Mouse (Mus musculus) gastrocnemius, postnatal 36 days (tissue): ENCODE measurements around the gene BC025920. TPM values are rescaled to one million over a fixed set of nuclear protein-coding genes. Genes with fewer than 3 reads are reported as not detected.
A peak's percentile ranks its signal among the peaks of the same experiment; 100 is the strongest.
"Not testable (repeated sequence)": the region's sequence is repeated elsewhere in the genome, so short reads cannot be mapped to it uniquely, and the experiment has no call there.

Experiments used
- DNase-seq, 2 experiments: peaks; one replicate each; pipeline ENCODE4 v3.0.0; 2022
- intact Hi-C: fragments of 180-260 bp; cut with DNase I; formaldehyde crosslinking; loops from one replicate; pipeline ENCODE4 v1.15.1; 2025
- total RNA-seq, 2 experiments: library from RNA; stranded (reverse); gene quantifications; 2 replicates each; pipeline ENCODE4 v1.2.3; 2021

The BC025920 gene
- total RNA-seq, 2 experiments from 2014 or later, result 2.3 TPM

- intact Hi-C loops, result no loop called here
- no peak for DNase-seq
Observed at GRCm38 (mm10) chr10:81636338-81636737, 30.3 kb downstream of the BC025920 start.

GRCm38 (mm10) chr10:81638101-81638500 lies 32.0 kb downstream of the BC025920 start:
- DNase-seq, result no peak
- intact Hi-C loops, result no loop called here

GRCm38 (mm10) chr10:81640825-81641224 lies 34.8 kb downstream of the BC025920 start:
- DNase-seq, intact Hi-C loops: not testable (repeated sequence)

- peak in 1 of 2 experiments; percentile 8 for DNase-seq
- intact Hi-C loops, result no loop called here
Observed at GRCm38 (mm10) chr10:81641566-81641965, 35.5 kb downstream of the BC025920 start.

- intact Hi-C loops, result loop anchor here (2.0 kb wide), 1 partner anchor 13 kb away; the partner anchor contains the start of gene Ankrd24
- no peak for DNase-seq
Observed at GRCm38 (mm10) chr10:81641978-81642647, 36.0 kb downstream of the BC025920 start.

GRCm38 (mm10) chr10:81642648-81643448 lies 36.8 kb downstream of the BC025920 start:
- no peak for DNase-seq
- intact Hi-C loops, result loop anchor here (2.0 kb wide), 1 partner anchor 14 kb away; the partner anchor contains the start of gene Ankrd24

GRCm38 (mm10) chr10:81643449-81644055 lies 37.5 kb downstream of the BC025920 start:
- intact Hi-C loops, result loop anchor here (2.0 kb wide), 1 partner anchor 15 kb away; the partner anchor contains the start of gene Ankrd24
- peak; percentile 91 to 95 for DNase-seq

GRCm38 (mm10) chr10:81644162-81644561 lies 38.1 kb downstream of the BC025920 start:
- DNase-seq, result no peak

GRCm38 (mm10) chr10:81644716-81645115 lies 38.6 kb downstream of the BC025920 start:
- no peak for DNase-seq
- intact Hi-C loops, result no loop called here

More at GRCm38 (mm10) chr10:81644162-81644561, 38.1 kb downstream of the BC025920 start:
- intact Hi-C loops, result no loop called here

GRCm38 (mm10) chr10:81645391-81645790 lies 39.3 kb downstream of the BC025920 start:
- intact Hi-C loops, result no loop called here
- no peak for DNase-seq

- intact Hi-C loops, result no loop called here
- DNase-seq, result no peak
Observed at GRCm38 (mm10) chr10:81646015-81646555, 40.0 kb downstream of the BC025920 start.

- intact Hi-C loops, result not testable (repeated sequence)
- peak; percentile 79 to 81 for DNase-seq
Observed at GRCm38 (mm10) chr10:81648803-81649775, 43.0 kb downstream of the BC025920 start, which contains the start of gene Gm10778. Gm10778 (plus strand) TSS chr10:81649059.

- no peak for DNase-seq
Observed at GRCm38 (mm10) chr10:81655178-81655577, 49.1 kb downstream of the BC025920 start.

GRCm38 (mm10) chr10:81656174-81656573 lies 50.1 kb downstream of the BC025920 start:
- DNase-seq, result no peak
- intact Hi-C loops, result loop anchor here (10.0 kb wide), 1 partner anchor 349 kb away; no protein-coding TSS in a partner anchor

More at GRCm38 (mm10) chr10:81655178-81655577, 49.1 kb downstream of the BC025920 start:
- intact Hi-C loops, result loop anchor here (10.0 kb wide), 1 partner anchor 350 kb away; no protein-coding TSS in a partner anchor

Other genes with a start within 250 kb of the BC025920 start
- 1 to 10 TPM; 2.2 to 2.6 TPM for gene Mfsd12, start 248.8 kb upstream of the BC025920 start, total RNA-seq
- under 1 TPM; 0.37 to 0.41 TPM for gene 4930404N11Rik, start 240.5 kb upstream of the BC025920 start, total RNA-seq
- gene Fzr1, start 227.8 kb upstream of the BC025920 start, total RNA-seq, result 10 to 100 TPM; 14.2 to 15.9 TPM
- 10 to 100 TPM; 36.5 to 42.5 TPM for gene Dohh, start 221.8 kb upstream of the BC025920 start, total RNA-seq
- 1 to 10 TPM in 1 of 2 experiments, under 1 TPM in 1; 0.89 to 1.2 TPM for gene Gm48551, start 221.8 kb upstream of the BC025920 start, total RNA-seq
- gene Gm48552, start 217.3 kb upstream of the BC025920 start, total RNA-seq, result under 1 TPM; 0.59 to 0.77 TPM
- under 1 TPM; 0.37 to 0.38 TPM for gene Smim24, start 213.2 kb upstream of the BC025920 start, total RNA-seq
- 100 to 1,000 TPM; 219 to 237 TPM for gene Nfic, start 150.6 kb upstream of the BC025920 start, total RNA-seq
- gene Celf5, start 123.6 kb upstream of the BC025920 start, total RNA-seq, result not detected
- gene Ncln, start 109.9 kb upstream of the BC025920 start, total RNA-seq, result 10 to 100 TPM; 42.1 to 44.9 TPM
- 1 to 10 TPM in 1 of 2 experiments, under 1 TPM in 1; 0.46 to 1.5 TPM for gene S1pr4, start 106.1 kb upstream of the BC025920 start, total RNA-seq
- gene Gna15, start 82.0 kb upstream of the BC025920 start, total RNA-seq, result under 1 TPM in 1 of 2 experiments, not detected in 1; 0.20 TPM
- gene Gna11, start 61.1 kb upstream of the BC025920 start, total RNA-seq, result 10 to 100 TPM; 23.6 TPM
- 100 to 1,000 TPM; 847 to 848 TPM for gene Aes, start 46.8 kb upstream of the BC025920 start, total RNA-seq
- gene Tle2, start 31.7 kb upstream of the BC025920 start, total RNA-seq, result 1 to 10 TPM; 4.4 to 4.7 TPM
- 1 to 10 TPM; 4.2 to 4.9 TPM for gene Tle6, start 5.2 kb upstream of the BC025920 start, total RNA-seq
- gene Sirt6, start 21.5 kb downstream of the BC025920 start, total RNA-seq, result 1 to 10 TPM; 3.5 to 4.1 TPM
- 1 to 10 TPM; 7.0 to 8.7 TPM for gene Ankrd24, start 22.3 kb downstream of the BC025920 start, total RNA-seq
- 1 to 10 TPM; 1.2 to 1.6 TPM for gene Gm10778, start 42.8 kb downstream of the BC025920 start, total RNA-seq
- 1 to 10 TPM; 4.4 to 6.0 TPM for gene Zfp433, start 98.6 kb downstream of the BC025920 start, total RNA-seq
- gene Gm3055, start 164.9 kb downstream of the BC025920 start, total RNA-seq, result under 1 TPM in 1 of 2 experiments, not detected in 1; 0.38 TPM
- 1 to 10 TPM in 1 of 2 experiments, under 1 TPM in 1; 0.52 to 1.1 TPM for gene Gm4767, start 205.9 kb downstream of the BC025920 start, total RNA-seq